Mouse (Mus musculus): ENCODE results near the gene Pigs. TPM values are rescaled to one million over a fixed set of nuclear protein-coding genes. Genes with fewer than 3 reads are reported as not detected.

Gene Pigs
- 87.7 and 99.7 TPM in 2 replicates for polyA plus RNA-seq (2012; rRNA removed; ENCODE audit: low replicate concordance)

DNA sequence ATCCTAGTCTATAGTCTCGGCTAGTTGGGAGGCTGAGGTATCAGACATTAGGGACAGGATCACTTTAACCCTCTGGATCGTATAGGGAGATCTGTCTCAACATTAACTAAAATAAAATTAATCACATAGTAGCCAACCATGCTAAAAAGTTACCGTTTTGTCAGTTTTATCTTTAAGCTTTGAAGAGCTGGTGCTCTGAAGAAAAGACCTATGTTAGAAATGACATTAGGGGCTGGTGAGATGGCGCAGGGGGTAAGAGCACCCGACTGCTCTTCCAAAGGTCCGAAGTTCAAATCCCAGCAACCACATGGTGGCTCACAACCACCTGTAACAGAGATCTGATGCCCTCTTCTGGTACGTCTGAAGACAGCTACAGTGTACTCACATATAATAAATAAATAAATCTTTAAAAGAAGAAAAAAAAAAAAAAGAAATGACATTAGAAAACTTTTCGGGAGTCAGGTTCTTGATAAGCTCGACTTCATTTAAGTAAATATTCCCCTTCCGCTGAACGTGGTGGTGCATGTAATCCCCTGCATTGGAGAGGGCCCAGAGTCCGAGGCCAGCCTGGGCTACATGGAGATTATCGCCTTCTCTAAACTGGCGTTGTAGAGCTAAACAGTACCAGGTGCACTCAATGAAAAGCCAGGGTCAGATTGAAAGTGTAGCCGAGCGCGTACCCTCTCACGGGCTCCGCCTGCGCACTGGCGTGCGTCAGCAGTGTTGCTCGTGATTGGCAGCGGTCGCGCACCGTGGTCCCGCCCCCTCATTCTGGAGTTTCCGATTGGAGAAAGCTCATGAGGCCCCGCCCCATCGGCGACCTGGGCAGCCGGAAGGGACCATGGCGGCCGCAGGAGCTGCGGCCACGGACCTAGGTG is at the start of gene Pigs:
Gene Pigs, plus strand, starts transcription at position 782 of the 878 bp plus-strand sequence.

DNA sequence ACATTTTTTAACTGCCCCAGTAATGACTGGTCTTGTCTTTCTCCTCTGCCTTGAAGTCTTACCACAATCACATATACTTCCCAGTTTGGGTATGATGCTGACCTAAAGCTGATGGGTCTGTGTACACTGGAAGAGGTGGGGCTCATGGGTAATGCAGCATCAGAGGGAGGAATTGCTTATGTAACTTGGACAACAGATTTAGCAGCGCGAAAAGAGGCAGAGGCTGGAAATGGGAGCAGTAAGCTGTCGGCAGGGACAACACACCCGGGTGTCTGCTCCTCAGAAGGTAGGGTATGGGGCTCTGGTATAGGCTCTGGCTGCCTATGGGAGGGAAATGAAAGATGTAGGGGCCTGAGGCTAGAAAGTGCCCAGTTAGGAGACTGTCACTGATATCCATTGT is 37.6 kb upstream of the Pigs start, which contains the start of gene BC030499:
Gene BC030499, plus strand, starts transcription at position 188 of the 400 bp plus-strand sequence.

DNA sequence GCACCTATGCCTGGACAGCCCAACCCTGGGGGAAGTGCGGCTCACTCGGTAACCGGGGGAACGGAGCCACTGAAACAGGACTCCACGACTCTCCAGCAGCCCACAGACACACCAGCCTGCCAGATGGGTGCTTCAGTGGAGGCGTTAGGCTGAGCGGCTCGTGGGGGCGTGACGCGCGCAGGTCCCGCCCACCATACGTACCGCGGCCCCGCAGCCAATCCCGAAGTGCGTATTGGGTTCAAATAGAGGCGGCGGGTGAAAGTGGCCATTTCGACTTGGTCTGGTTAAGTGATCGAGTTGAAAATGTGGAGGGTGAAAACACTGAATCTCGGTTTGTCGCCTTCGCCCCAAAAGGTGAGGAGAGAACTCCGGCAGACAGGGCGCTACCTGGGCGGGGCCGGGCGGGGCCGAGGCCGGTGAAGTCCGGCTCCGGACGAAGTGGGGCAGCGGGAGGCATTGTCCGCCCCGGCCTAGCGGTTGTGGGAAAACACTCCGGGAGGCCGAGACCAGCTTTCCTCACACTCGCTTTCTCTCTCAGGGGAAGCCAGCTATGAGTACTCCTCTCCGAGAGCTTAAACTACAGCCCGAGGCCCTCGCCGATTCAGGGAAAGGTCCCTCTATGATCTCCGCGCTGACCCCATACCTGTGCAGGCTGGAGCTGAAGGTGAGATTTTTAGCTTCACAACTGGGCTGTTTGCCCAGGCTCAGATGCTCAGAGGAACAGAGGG is 26.7 kb upstream of the Pigs start, which contains the start of gene Spag5:
Gene Spag5, plus strand, starts transcription at position 173 of the 728 bp plus-strand sequence.

GRCm38 (mm10) chr11:78322860-78323259 is 5.4 kb upstream of the Pigs start, which contains the start of gene Aldoc:
TSS of gene Aldoc (plus strand) at chr11:78322968.

DNA sequence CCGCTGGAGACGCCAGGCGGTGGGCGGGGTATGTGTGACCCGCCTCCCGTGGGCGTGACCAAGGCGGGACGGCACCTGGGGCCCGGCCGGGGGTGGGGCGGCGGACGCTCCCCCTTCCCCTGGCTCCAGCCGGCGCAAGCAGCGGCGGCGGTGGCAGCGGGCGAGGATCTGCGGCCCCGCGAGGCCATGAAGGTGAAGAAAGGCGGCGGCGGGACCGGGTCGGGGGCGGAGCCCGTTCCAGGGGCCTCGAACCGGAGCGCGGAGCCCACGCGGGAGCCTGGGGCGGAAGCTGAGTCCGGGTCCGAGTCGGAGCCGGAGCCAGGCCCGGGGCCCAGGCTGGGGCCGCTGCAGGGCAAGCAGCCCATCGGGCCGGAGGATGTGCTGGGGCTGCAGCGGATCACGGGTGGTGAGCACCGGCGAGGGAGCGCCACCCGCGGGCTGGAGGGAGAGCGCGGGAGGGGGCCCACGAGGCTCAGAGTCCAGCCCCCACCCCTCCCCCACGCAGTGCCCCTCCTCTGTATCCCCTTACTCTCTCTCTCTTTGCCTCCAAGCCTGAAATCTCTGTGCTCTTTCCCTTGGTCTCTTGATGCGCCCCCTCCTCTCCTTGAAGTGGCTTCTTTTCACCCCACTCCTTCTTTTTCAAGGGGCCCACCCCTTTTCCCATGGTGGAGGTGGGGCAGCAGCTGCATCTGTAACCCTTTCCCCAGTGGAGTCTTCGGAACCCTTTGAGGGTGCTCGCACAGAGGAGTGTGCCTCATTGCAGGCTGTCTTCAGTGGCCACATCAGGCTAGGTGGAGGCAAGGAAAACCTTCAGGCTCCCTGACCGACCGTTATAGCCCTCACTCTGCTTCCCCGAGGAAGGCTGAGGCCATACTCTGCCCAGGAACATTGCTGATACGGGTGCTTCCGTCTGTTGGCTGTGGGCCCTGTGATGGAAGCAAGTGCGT is 15.4 kb downstream of the Pigs start, which contains the start of gene Unc119:
Gene Unc119, plus strand, starts transcription at position 102 of the 947 bp plus-strand sequence.

DNA sequence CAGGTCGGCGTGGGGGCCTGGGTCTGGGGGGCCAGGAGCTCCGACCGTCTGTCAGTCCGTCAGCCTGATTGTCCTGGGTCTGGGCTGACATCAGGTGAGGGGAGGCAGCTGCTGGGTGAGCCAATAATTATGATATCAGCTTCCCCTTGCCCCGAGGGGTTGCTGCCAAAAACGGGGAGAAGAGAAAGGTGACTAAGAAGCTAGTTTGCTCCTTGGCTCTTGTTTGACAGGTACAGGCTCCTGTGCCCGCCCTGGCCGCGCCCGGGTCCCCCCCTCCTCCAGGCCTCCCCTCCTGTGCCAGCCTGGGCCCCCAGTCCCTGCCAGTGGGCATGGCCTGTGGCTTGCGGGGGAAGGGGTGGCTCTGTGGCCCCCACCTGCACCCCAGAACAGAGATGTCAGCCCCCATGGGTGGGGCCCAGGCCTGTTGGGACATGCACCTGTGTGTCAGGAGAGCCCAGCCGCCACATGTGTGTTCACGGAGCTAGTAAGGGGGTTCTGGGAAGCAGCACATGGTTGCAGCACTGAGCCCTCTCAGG is 58.4 kb downstream of the Pigs start, which contains the start of gene Foxn1:
Gene Foxn1, minus strand, starts transcription at position 51 of the 536 bp plus-strand sequence.

Other genes starting within 250 kb of the Pigs start
- gene Eral1, start 248.0 kb upstream of the Pigs start, polyA plus RNA-seq (2012; rRNA removed; ENCODE audit: low replicate concordance) = 34.6 and 57.5 TPM in 2 replicates
- 16.2 and 28.6 TPM in 2 replicates for gene Fam222b, start 233.8 kb upstream of the Pigs start, polyA plus RNA-seq (2012; rRNA removed; ENCODE audit: low replicate concordance)
- 63.0 and 125 TPM in 2 replicates for gene Traf4, start 162.8 kb upstream of the Pigs start, polyA plus RNA-seq (2012; rRNA removed; ENCODE audit: low replicate concordance)
- gene Nek8, start 151.7 kb upstream of the Pigs start, polyA plus RNA-seq (2012; rRNA removed; ENCODE audit: low replicate concordance) = 21.0 and 21.1 TPM in 2 replicates
- 120 and 266 TPM in 2 replicates for gene Tlcd1, start 151.7 kb upstream of the Pigs start, polyA plus RNA-seq (2012; rRNA removed; ENCODE audit: low replicate concordance)
- gene Rpl23a, start 144.8 kb upstream of the Pigs start, polyA plus RNA-seq (2012; rRNA removed; ENCODE audit: low replicate concordance) = 123 and 258 TPM in 2 replicates
- 98.3 and 206 TPM in 2 replicates for gene Rab34, start 140.0 kb upstream of the Pigs start, polyA plus RNA-seq (2012; rRNA removed; ENCODE audit: low replicate concordance)
- 3.4 and 6.1 TPM in 2 replicates for gene Proca1, start 135.0 kb upstream of the Pigs start, polyA plus RNA-seq (2012; rRNA removed; ENCODE audit: low replicate concordance)
- 74.7 and 130 TPM in 2 replicates for gene Sdf2, start 82.7 kb upstream of the Pigs start, polyA plus RNA-seq (2012; rRNA removed; ENCODE audit: low replicate concordance)
- 16.2 and 27.0 TPM in 2 replicates for gene Supt6, start 82.4 kb upstream of the Pigs start, polyA plus RNA-seq (2012; rRNA removed; ENCODE audit: low replicate concordance)
- 69.1 and 142 TPM in 2 replicates for gene 2610507B11Rik, start 66.7 kb upstream of the Pigs start, polyA plus RNA-seq (2012; rRNA removed; ENCODE audit: low replicate concordance)
- gene BC030499, start 37.6 kb upstream of the Pigs start, polyA plus RNA-seq (2012; rRNA removed; ENCODE audit: low replicate concordance) = 0.10 and 0.50 TPM in 2 replicates
- 1.6 and 2.6 TPM in 2 replicates for gene Spag5, start 26.9 kb upstream of the Pigs start, polyA plus RNA-seq (2012; rRNA removed; ENCODE audit: low replicate concordance)
- gene Aldoc, start 5.4 kb upstream of the Pigs start, polyA plus RNA-seq (2012; rRNA removed; ENCODE audit: low replicate concordance) = 18.0 and 27.1 TPM in 2 replicates
- 92.2 and 115 TPM in 2 replicates for gene Unc119, start 15.1 kb downstream of the Pigs start, polyA plus RNA-seq (2012; rRNA removed; ENCODE audit: low replicate concordance)
- 0.04 and 0.24 TPM in 2 replicates for gene Foxn1, start 58.1 kb downstream of the Pigs start, polyA plus RNA-seq (2012; rRNA removed; ENCODE audit: low replicate concordance)
- 0.45 and 0.98 TPM in 2 replicates for gene Slc13a2, start 93.8 kb downstream of the Pigs start, polyA plus RNA-seq (2012; rRNA removed; ENCODE audit: low replicate concordance)
- 36.6 and 36.8 TPM in 2 replicates for gene Slc46a1, start 137.3 kb downstream of the Pigs start, polyA plus RNA-seq (2012; rRNA removed; ENCODE audit: low replicate concordance)
- gene Sarm1, start 169.3 kb downstream of the Pigs start, polyA plus RNA-seq (2012; rRNA removed; ENCODE audit: low replicate concordance) = 1.1 and 1.2 TPM in 2 replicates
- gene Vtn, start 170.7 kb downstream of the Pigs start, polyA plus RNA-seq (2012; rRNA removed; ENCODE audit: low replicate concordance) = 32.4 and 41.2 TPM in 2 replicates
- 0.14 TPM in 1 of 2 replicates, not detected in the other for gene Sebox, start 175.0 kb downstream of the Pigs start, polyA plus RNA-seq (2012; rRNA removed; ENCODE audit: low replicate concordance)
- 9.3 and 14.5 TPM in 2 replicates for gene Tmem199, start 183.8 kb downstream of the Pigs start, polyA plus RNA-seq (2012; rRNA removed; ENCODE audit: low replicate concordance)
- gene Poldip2, start 183.8 kb downstream of the Pigs start, polyA plus RNA-seq (2012; rRNA removed; ENCODE audit: low replicate concordance) = 59.3 and 88.1 TPM in 2 replicates
- 30.2 and 44.7 TPM in 2 replicates for gene Tnfaip1, start 207.9 kb downstream of the Pigs start, polyA plus RNA-seq (2012; rRNA removed; ENCODE audit: low replicate concordance)
- gene Ift20, start 207.9 kb downstream of the Pigs start, polyA plus RNA-seq (2012; rRNA removed; ENCODE audit: low replicate concordance) = 44.7 and 54.9 TPM in 2 replicates
- gene Tmem97, start 222.4 kb downstream of the Pigs start, polyA plus RNA-seq (2012; rRNA removed; ENCODE audit: low replicate concordance) = 16.0 and 16.7 TPM in 2 replicates

Measured in mammary gland, adult 2 months (tissue).